Mouse (Mus musculus): ENCODE measurements at regions not wholly inside any gene's neighbourhood (a gene's known extent, or its start where the extent isn't known, plus 50 kb on each side); places are given as distances from the start of the nearest gene placed in this dataset.

GRCm38 (mm10) chr5:118914191-118914750 lies 353.8 kb downstream of the Med13l start:
- TF ChIP-seq USF1 (IDR thresholded peaks at IDR 0.05; ENCODE audit: low read depth) = no peak
- TF ChIP-seq E2F4 (IDR thresholded peaks at IDR 0.05; ENCODE audit: insufficient read depth) = no peak
- no peak for TF ChIP-seq POLR2A (IDR thresholded peaks at IDR 0.05; ENCODE audit: insufficient read length, low read depth)
- no peak for TF ChIP-seq MYOD1 (IDR thresholded peaks at IDR 0.05; ENCODE audit: control insufficient read depth in 1 of 3, insufficient read length in 2 of 3, low read depth in 2 of 3)
- TF ChIP-seq MYOG (IDR thresholded peaks at IDR 0.05; ENCODE audit: control insufficient read depth in 1 of 3, insufficient read depth in 1 of 3, insufficient read length in 2 of 3, low read depth in 2 of 3) = no peak
- no peak for TF ChIP-seq TCF12 (IDR thresholded peaks at IDR 0.05; ENCODE audit: insufficient read depth, poor library complexity, severe bottlenecking)
- no peak for TF ChIP-seq POLR2AphosphoS2 (IDR thresholded peaks at IDR 0.05; ENCODE audit: insufficient read length, low read depth)
- no peak for TF ChIP-seq REST (IDR thresholded peaks at IDR 0.05; ENCODE audit: insufficient read depth, insufficient read length)
- no peak for TF ChIP-seq MAX (IDR thresholded peaks at IDR 0.05; ENCODE audit: low read depth)
